Mouse (Mus musculus): ENCODE measurements around the gene Mdga1.

- TF ChIP-seq CTCF (conservative IDR thresholded peaks at IDR 0.05; ENCODE audit: low read length): no peak
- TF ChIP-seq POU5F1 (IDR thresholded peaks at IDR 0.05; ENCODE audit: borderline replicate concordance, low read length): no peak
- TF ChIP-seq NANOG (IDR thresholded peaks at IDR 0.05; ENCODE audit: borderline replicate concordance, low read length): no peak
Observed at GRCm38 (mm10) chr17:30005103-30005443, 35.2 kb upstream of the Mdga1 start.
